Mouse (Mus musculus) neutrophil, adult 83 days (primary cell): ENCODE measurements around the gene Otud5. TPM values are rescaled to one million over a fixed set of nuclear protein-coding genes. Genes with fewer than 3 reads are reported as not detected.

Experiments used
- total RNA-seq, 2 experiments: library from RNA; stranded (reverse); gene quantifications; one replicate each; pipeline ENCODE4 v1.2.4; 2023

Otud5 gene
- 100 to 1,000 TPM; 119 to 128 TPM for total RNA-seq

GRCm38 (mm10) chrX:7841163-7842162 is at the start of gene Otud5:
Gene Otud5, plus strand, starts transcription at chrX:7841364.

GRCm38 (mm10) chrX:7821865-7822779 is 19.0 kb upstream of the Otud5 start, which contains the start of gene Kcnd1:
Gene Kcnd1, plus strand, starts transcription at chrX:7822289.

DNA sequence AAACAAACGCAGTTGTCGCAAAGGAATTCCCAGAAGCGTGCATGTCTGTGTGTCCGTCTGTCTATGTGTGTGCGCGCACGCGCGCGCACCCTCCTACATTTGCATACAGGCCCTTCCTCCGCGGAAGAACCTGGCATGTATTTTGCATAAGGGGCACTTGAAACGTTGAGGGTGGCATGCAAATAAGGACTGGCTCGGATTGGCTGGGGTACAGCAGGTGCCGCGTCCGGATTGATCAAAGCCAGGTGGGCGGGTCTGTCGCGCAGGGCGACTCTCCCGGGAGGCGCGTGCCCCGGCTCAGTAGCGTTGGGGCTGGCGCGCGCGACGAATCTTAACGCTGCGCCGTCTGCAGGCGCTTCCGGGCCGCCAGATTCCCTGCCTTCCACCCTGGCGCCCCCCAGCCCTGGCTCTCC is 36.8 kb downstream of the Otud5 start, which contains the start of gene Pim2:
Pim2 (plus strand) TSS at position 256 of the 413 bp plus-strand sequence.

DNA sequence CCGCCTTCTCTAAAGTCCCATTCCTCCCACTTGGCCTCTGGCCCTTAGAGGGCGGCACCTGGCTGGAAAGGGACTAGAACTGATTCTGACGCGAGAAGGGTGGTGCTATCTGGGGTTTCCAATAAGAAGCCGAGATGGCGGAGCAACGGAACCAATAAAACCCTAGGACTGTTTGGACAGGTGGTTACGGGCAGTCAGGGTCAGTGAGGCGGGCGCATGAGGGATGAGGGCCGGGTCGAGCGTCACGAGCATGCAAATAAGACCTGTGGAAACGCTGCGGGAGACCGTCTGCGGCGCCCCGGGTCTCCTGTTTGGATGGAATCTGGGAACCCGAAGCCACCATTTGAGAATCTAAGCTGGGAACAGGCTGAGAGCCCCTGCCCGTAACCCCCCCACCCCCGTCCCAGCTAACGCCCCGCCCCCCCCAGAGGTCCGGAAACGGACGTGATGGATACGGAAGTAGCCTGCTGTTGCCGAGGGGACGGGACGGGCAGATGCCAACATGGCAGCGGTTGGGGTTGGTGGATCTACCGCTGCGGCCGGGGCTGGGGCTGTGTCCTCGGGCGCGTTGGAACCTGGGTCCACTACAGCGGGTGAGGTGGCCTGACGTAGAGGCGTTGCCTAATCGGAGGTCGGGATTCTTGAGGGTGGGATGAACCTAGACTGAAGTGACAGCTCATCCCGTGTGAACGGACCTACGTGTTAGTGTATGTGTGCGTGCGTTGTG is 42.8 kb downstream of the Otud5 start, which contains the start of gene Slc35a2:
Slc35a2 (plus strand) TSS at position 188 of the 727 bp plus-strand sequence.

DNA sequence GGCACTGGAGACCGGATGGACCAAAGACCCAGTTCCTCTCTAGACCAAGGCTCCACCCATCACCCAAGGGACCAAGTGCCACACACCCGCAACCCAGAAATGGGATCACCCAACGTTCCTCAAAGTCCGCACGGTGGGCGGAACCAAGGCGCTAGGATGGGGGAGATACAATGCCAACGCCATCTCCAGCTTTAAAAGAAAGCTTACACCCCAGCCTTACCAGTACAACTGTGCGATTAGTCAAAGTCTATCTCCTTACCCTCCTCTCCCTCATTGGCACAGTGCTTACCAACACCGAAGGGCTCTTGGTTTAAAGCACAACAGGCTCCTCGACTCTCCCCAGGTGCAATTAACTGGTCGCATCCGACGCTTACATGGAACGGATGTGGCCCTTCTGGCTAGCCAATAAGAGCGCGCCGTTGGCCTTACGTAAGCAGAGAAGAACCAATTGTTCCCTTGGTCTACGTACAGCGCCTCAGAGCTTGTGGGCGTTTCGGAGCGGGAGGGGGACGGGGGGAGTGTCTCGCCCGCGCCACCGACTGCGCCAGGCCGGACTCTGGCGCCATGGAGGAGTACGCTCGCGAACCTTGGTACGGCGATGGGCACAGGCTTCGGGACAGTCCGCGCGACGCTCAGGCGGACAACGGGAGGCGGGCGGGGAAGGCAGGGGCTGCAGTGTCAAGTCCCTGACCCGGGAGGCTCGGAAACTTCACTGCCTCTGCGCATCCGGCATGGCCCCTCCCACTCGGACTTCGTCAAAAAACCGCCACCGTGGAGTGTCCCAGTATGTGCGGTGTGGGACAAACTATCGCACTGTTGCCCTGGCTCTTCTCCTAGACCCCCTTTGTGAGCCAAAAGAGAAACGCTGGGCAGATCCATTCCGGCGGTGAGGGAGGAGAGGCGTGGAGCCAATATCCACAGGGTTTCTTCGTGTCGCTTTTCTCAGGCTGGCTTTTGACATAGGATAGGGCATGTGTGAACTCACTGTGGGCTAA is 58.0 kb downstream of the Otud5 start, which contains the start of the genes Pqbp1 and Timm17b:
Pqbp1 (minus strand) TSS at position 390 of the 995 bp plus-strand sequence.
Timm17b (plus strand) TSS at position 478 of the 995 bp plus-strand sequence.

DNA sequence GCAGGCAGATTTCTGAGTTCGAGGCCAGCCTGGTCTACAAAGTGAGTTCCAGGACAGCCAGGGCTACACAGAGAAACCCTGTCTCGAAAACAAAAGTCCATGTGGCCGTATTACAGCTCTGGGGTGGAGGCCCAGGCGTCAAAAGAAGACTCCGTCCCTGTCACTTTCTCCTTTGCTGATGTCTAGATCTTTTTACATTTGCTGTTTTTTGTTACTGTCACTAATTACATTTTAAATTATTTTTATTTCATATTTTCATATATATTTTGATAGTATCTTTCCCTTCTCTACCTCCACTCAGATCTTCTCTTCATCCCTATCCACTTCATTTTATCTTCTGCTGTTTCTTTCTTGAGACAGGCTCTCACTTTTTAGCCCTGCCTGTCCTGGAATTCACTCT is 66.6 kb downstream of the Otud5 start, which contains the start of gene Gm10491:
Gm10491 (minus strand) TSS at position 101 of the 400 bp plus-strand sequence.

DNA sequence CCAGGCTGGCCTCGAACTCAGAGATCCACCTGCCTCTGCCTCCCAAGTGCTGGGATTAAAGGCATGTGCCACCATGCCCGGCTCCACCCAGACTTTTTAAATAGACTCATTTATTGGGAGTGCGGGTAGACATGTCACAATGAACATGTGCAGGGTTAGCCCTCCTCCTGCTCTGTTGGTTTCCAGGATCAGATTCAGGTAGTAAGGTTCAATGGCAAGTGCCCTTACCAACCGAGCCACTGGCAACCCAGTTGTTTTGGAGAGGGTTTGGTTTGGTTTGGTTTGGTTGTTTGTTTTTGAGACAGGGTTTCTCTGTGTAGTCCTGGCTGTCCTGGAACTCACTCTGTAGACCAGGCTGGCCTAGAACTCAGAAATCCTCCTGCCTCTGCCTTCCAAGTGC is 68.1 kb downstream of the Otud5 start, which contains the start of gene Gm10490:
Gm10490 (plus strand) TSS at position 301 of the 400 bp plus-strand sequence.

GRCm38 (mm10) chrX:7919601-7920383 is 78.6 kb downstream of the Otud5 start, which contains the start of gene Pcsk1n:
Gene Pcsk1n, plus strand, starts transcription at chrX:7919822.

Other genes starting within 250 kb of the Otud5 start
- 10 to 100 TPM; 19.7 to 20.2 TPM for gene Ccdc22, start 235.8 kb upstream of the Otud5 start, total RNA-seq
- gene Cacna1f, start 234.3 kb upstream of the Otud5 start, total RNA-seq: under 1 TPM; 0.11 to 0.15 TPM
- 1 to 10 TPM; 1.3 to 3.3 TPM for gene Syp, start 202.9 kb upstream of the Otud5 start, total RNA-seq
- gene Prickle3, start 184.1 kb upstream of the Otud5 start, total RNA-seq: 10 to 100 TPM; 39.9 to 49.9 TPM
- gene Plp2, start 170.0 kb upstream of the Otud5 start, total RNA-seq: 100 to 1,000 TPM; 423 to 453 TPM
- gene Magix, start 160.1 kb upstream of the Otud5 start, total RNA-seq: under 1 TPM in 1 of 2 experiments, not detected in 1; 0.20 TPM
- 10 to 100 TPM; 28.3 to 29.5 TPM for gene Gpkow, start 144.2 kb upstream of the Otud5 start, total RNA-seq
- 10 to 100 TPM; 38.2 to 41.9 TPM for gene Wdr45, start 127.0 kb upstream of the Otud5 start, total RNA-seq
- gene Gm45208, start 119.1 kb upstream of the Otud5 start, total RNA-seq: not detected
- 1 to 10 TPM; 5.0 to 5.5 TPM for gene Praf2, start 112.9 kb upstream of the Otud5 start, total RNA-seq
- under 1 TPM; 0.57 to 0.90 TPM for gene Ccdc120, start 90.5 kb upstream of the Otud5 start, total RNA-seq
- gene Tfe3, start 78.8 kb upstream of the Otud5 start, total RNA-seq: 10 to 100 TPM; 68.1 to 79.5 TPM
- 100 to 1,000 TPM; 123 to 144 TPM for gene Gripap1, start 51.6 kb upstream of the Otud5 start, total RNA-seq
- gene Kcnd1, start 19.1 kb upstream of the Otud5 start, total RNA-seq: 1 to 10 TPM; 1.2 to 7.5 TPM
- gene Pim2, start 36.9 kb downstream of the Otud5 start, total RNA-seq: 1 to 10 TPM; 2.6 to 4.0 TPM
- 10 to 100 TPM; 22.8 to 23.3 TPM for gene Slc35a2, start 42.7 kb downstream of the Otud5 start, total RNA-seq
- 10 to 100 TPM; 35.3 to 39.9 TPM for gene Pqbp1, start 57.9 kb downstream of the Otud5 start, total RNA-seq
- gene Timm17b, start 58.0 kb downstream of the Otud5 start, total RNA-seq: 10 to 100 TPM; 43.0 to 48.2 TPM
- not detected for gene Gm10491, start 66.5 kb downstream of the Otud5 start, total RNA-seq
- not detected for gene Gm10490, start 68.2 kb downstream of the Otud5 start, total RNA-seq
- not detected for gene Pcsk1n, start 78.5 kb downstream of the Otud5 start, total RNA-seq
- gene Eras, start 87.2 kb downstream of the Otud5 start, total RNA-seq: not detected
- 10 to 100 TPM in 1 of 2 experiments, 1 to 10 TPM in 1; 7.2 to 10.7 TPM for gene Hdac6, start 106.5 kb downstream of the Otud5 start, total RNA-seq
- 10 to 100 TPM; 16.6 to 22.9 TPM for gene Gata1, start 136.7 kb downstream of the Otud5 start, total RNA-seq
- not detected for gene Glod5, start 177.1 kb downstream of the Otud5 start, total RNA-seq
- 10 to 100 TPM; 31.4 to 35.9 TPM for gene Suv39h1, start 233.4 kb downstream of the Otud5 start, total RNA-seq
- gene Was, start 249.1 kb downstream of the Otud5 start, total RNA-seq: 100 to 1,000 TPM; 149 to 168 TPM